Mouse (Mus musculus) MEL (cell line): ENCODE data around the gene Trim63. TPM values are rescaled to one million over a fixed set of nuclear protein-coding genes. Genes with fewer than 3 reads are reported as not detected.

ENCODE experiments used
- DNase-seq: peaks from one replicate; pipeline ENCODE4 v3.0.0; 2011; ENCODE audit warnings: low read depth, low spot score
- H3K27ac ChIP-seq: 2 replicates; pipeline ENCODE4 v1.5.1; 2012; ENCODE audit warnings: low read depth, mild to moderate bottlenecking, control low read depth, low read length, moderate library complexity; ENCODE audit not compliant: control insufficient read depth
- H3K27me3 ChIP-seq, 2 experiments: fragments of 150-350 bp in 1 of 2; sonication (generic) in 1 of 2; 2 replicates each; pipeline ENCODE4 v1.6.1; 2012; ENCODE audit warnings: low read length in 2 of 2, mild to moderate bottlenecking in 2 of 2, improper control_type of control experiment in 1 of 2, moderate library complexity in 1 of 2; ENCODE audit not compliant: insufficient read depth in 2 of 2, control insufficient read depth in 1 of 2
- H3K36me3 ChIP-seq, 2 experiments: 2 replicates each; pipeline ENCODE4 v1.6.1; 2012 to 2014; ENCODE audit warnings: low read length in 2 of 2, improper control_type of control experiment in 1 of 2, inconsistent platforms in 1 of 2, mild to moderate bottlenecking in 1 of 2; ENCODE audit not compliant: insufficient read depth in 2 of 2, control insufficient read depth in 1 of 2
- H3K4me1 ChIP-seq, 2 experiments: fragments of 150-350 bp in 1 of 2; sonication (generic) in 1 of 2; 2 replicates each; pipeline ENCODE4 v1.6.1; 2012; ENCODE audit warnings: low read length in 2 of 2, improper control_type of control experiment in 1 of 2, mild to moderate bottlenecking in 1 of 2; ENCODE audit not compliant: insufficient read depth in 2 of 2, control insufficient read depth in 1 of 2
- H3K4me3 ChIP-seq, 2 experiments: fragments of 150-350 bp in 1 of 2; sonication (generic) in 1 of 2; 2 replicates each; pipeline ENCODE4 v1.5.1; 2012; ENCODE audit warnings: low read depth in 2 of 2, low read length in 2 of 2, mild to moderate bottlenecking in 2 of 2, moderate library complexity in 2 of 2, control low read depth in 1 of 2, improper control_type of control experiment in 1 of 2; ENCODE audit not compliant: control insufficient read depth in 1 of 2, insufficient read depth in 1 of 2
- H3K79me2 ChIP-seq: 2 replicates; pipeline ENCODE4 v1.6.1; 2012; ENCODE audit warnings: mild to moderate bottlenecking, low read length, moderate library complexity; ENCODE audit not compliant: control insufficient read depth, poor library complexity, insufficient read depth
- H3K9ac ChIP-seq: 2 replicates; pipeline ENCODE4 v1.6.1; 2012; ENCODE audit warnings: low read depth, mild to moderate bottlenecking, control low read depth, low read length, moderate library complexity; ENCODE audit not compliant: control insufficient read depth, poor library complexity, severe bottlenecking
- H3K9me3 ChIP-seq: fragments of 150-350 bp; sonication (generic); replicated peaks from 2 replicates; pipeline ENCODE4 v1.6.1; 2012; ENCODE audit warnings: mild to moderate bottlenecking, low read length, improper control_type of control experiment, moderate library complexity; ENCODE audit not compliant: insufficient read depth
- BHLHE40 ChIP-seq: IDR thresholded peaks from 2 replicates; pipeline ENCODE4 v1.6.1; 2012; ENCODE audit warnings: low read depth, mild to moderate bottlenecking, inconsistent platforms, low read length, improper control_type of control experiment, borderline replicate concordance
- CHD2 ChIP-seq: IDR thresholded peaks from 2 replicates; pipeline ENCODE4 v1.6.1; 2011; ENCODE audit warnings: low read length, improper control_type of control experiment
- E2F4 ChIP-seq: IDR thresholded peaks from 2 replicates; pipeline ENCODE4 v1.6.1; 2011; ENCODE audit warnings: low read depth, low read length, improper control_type of control experiment, borderline replicate concordance
- ELF1 ChIP-seq: IDR thresholded peaks from 2 replicates; pipeline ENCODE4 v1.6.1; 2014; ENCODE audit warnings: low read depth, mild to moderate bottlenecking, inconsistent platforms, low read length, improper control_type of control experiment, moderate library complexity
- EP300 ChIP-seq, 2 experiments: IDR thresholded peaks; 2 replicates each; pipeline ENCODE4 v1.6.1; 2011; ENCODE audit warnings: improper control_type of control experiment in 2 of 2, low read length in 2 of 2, low read depth in 1 of 2, mild to moderate bottlenecking in 1 of 2
- ETS1 ChIP-seq: IDR thresholded peaks from 2 replicates; pipeline ENCODE4 v1.6.1; 2012; ENCODE audit warnings: low read depth, mild to moderate bottlenecking, inconsistent platforms, low read length, improper control_type of control experiment, moderate library complexity
- HCFC1 ChIP-seq: IDR thresholded peaks from 2 replicates; pipeline ENCODE4 v1.6.1; 2012; ENCODE audit warnings: low read depth, mild to moderate bottlenecking, inconsistent platforms, low read length, improper control_type of control experiment, moderate library complexity
- JUND ChIP-seq: IDR thresholded peaks from 2 replicates; pipeline ENCODE4 v1.6.1; 2011; ENCODE audit warnings: low read depth, mild to moderate bottlenecking, improper control_type of control experiment, low read length
- MYB ChIP-seq: IDR thresholded peaks from 2 replicates; pipeline ENCODE4 v1.6.1; 2011; ENCODE audit warnings: mild to moderate bottlenecking, low read depth, low read length, improper control_type of control experiment
- POLR2AphosphoS2 ChIP-seq: IDR thresholded peaks from 2 replicates; pipeline ENCODE4 v1.6.1; 2011; ENCODE audit warnings: low read length, improper control_type of control experiment
- RCOR1 ChIP-seq: IDR thresholded peaks from 2 replicates; pipeline ENCODE4 v1.6.1; 2012; ENCODE audit warnings: low read depth, mild to moderate bottlenecking, inconsistent platforms, low read length, improper control_type of control experiment
- SIN3A ChIP-seq: IDR thresholded peaks from 2 replicates; pipeline ENCODE4 v1.6.1; 2012; ENCODE audit warnings: low read length, improper control_type of control experiment, inconsistent platforms
- TAL1 ChIP-seq: IDR thresholded peaks from 2 replicates; pipeline ENCODE4 v1.6.1; 2012; ENCODE audit warnings: mild to moderate bottlenecking, inconsistent platforms, low read length, moderate library complexity, mixed read lengths
- TBP ChIP-seq: IDR thresholded peaks from 2 replicates; pipeline ENCODE4 v1.8.0; 2011; ENCODE audit warnings: low read depth, low read length, improper control_type of control experiment
- TCF12 ChIP-seq: IDR thresholded peaks from 2 replicates; pipeline ENCODE4 v1.6.1; 2014; ENCODE audit warnings: low read depth, mild to moderate bottlenecking, inconsistent platforms, low read length, improper control_type of control experiment, moderate library complexity
- USF2 ChIP-seq, 2 experiments: IDR thresholded peaks; 2 replicates each; pipeline ENCODE4 v1.6.1; 2011 to 2012; ENCODE audit warnings: improper control_type of control experiment in 2 of 2, low read length in 2 of 2, borderline replicate concordance in 1 of 2, inconsistent platforms in 1 of 2, low read depth in 1 of 2, mild to moderate bottlenecking in 1 of 2; ENCODE audit not compliant: insufficient read depth in 1 of 2
- ZC3H11A ChIP-seq: IDR thresholded peaks from 2 replicates; pipeline ENCODE4 v1.6.1; 2012; ENCODE audit warnings: low read depth, mild to moderate bottlenecking, inconsistent platforms, low read length, improper control_type of control experiment
- ZMIZ1 ChIP-seq: IDR thresholded peaks from 2 replicates; pipeline ENCODE4 v1.6.1; 2012; ENCODE audit warnings: low read depth, mild to moderate bottlenecking, inconsistent platforms, low read length, improper control_type of control experiment, moderate library complexity
- ZNF384 ChIP-seq: IDR thresholded peaks from 2 replicates; pipeline ENCODE4 v1.6.1; 2012; ENCODE audit warnings: low read depth, mild to moderate bottlenecking, inconsistent platforms, low read length, improper control_type of control experiment
- polyA plus RNA-seq, 2 experiments: library from polyadenylated mRNA; stranded (reverse) in 1 of 2; unstranded in 1 of 2; fragments of >175 nt in 1 of 2; fragments of >200 nt in 1 of 2; gene quantifications; 2 replicates each; pipeline versions ENCODE4 v1.2.1 to v1.2.4; 2012; ENCODE audit warnings: low replicate concordance in 2 of 2, low read depth in 1 of 2; ENCODE audit not compliant: insufficient read length in 2 of 2, insufficient read depth in 1 of 2, missing spikeins in 1 of 2
- total RNA-seq: library from RNA; depleted of rRNA; stranded (reverse); fragments of 300-350 nt; gene quantifications from 2 replicates; pipeline ENCODE4 v1.2.3, GENCODE M21; 2012

Gene Trim63
- total and polyA plus RNA-seq, 3 experiments: not detected

GRCm38 (mm10) chr4:134324655-134325054, 9.7 kb downstream of the Trim63 start:
- peaks cover 0 to 3% of the 10 kb centered on the region in 2 experiments; a peak in 3 of 4 replicates for H3K27me3 ChIP-seq

GRCm38 (mm10) chr4:134326859-134327530, 12.1 kb downstream of the Trim63 start:
- Histone ChIP-seq H3K27ac (no peak overlapping the region), H3K9ac (no peak overlapping the region), H3K36me3 (no peaks in the 10 kb centered on the region), H3K9me3 (no peaks in the 10 kb centered on the region)
- no peak for DNase-seq
- TF ChIP-seq TBP (no peak), ZC3H11A (no peak), MYB (no peak), ZMIZ1 (no peak), JUND (no peak), BHLHE40 (no peak), HCFC1 (no peak), CHD2 (no peak), USF2 (IDR thresholded peaks at IDR 0.05; ENCODE audit: borderline replicate concordance in 1 of 2, insufficient read depth in 1 of 2, low read depth in 1 of 2, low read length in 2 of 2) (no peak), E2F4 (no peak), TCF12 (no peak), ZNF384 (no peak), RCOR1 (no peak), TAL1 (no peak), ETS1 (no peak)
- TF ChIP-seq, all 39 proteins: peak for 0
- Histone ChIP-seq H3K79me2 (no peaks in the 10 kb centered on the region), H3K4me1 (no peaks in the 10 kb centered on the region), H3K27me3 (peaks cover 0 to 3% of the 10 kb centered on the region in 2 experiments; a peak in 2 of 4 replicates), H3K4me3 (no peak overlapping the region)

More at GRCm38 (mm10) chr4:134324655-134325054, 9.7 kb downstream of the Trim63 start:
- Histone ChIP-seq H3K4me1 (no peaks in the 10 kb centered on the region), H3K27ac (no peak overlapping the region), H3K79me2 (no peaks in the 10 kb centered on the region), H3K4me3 (no peak overlapping the region), H3K36me3 (no peaks in the 10 kb centered on the region), H3K9me3 (no peaks in the 10 kb centered on the region), H3K9ac (no peak overlapping the region)
- no peak for DNase-seq
- no peak for TF ChIP-seq ELF1
- TF ChIP-seq TAL1: no peak
- no peak for TF ChIP-seq ZC3H11A
- no peak for TF ChIP-seq POLR2AphosphoS2
- no peak for TF ChIP-seq SIN3A
- no peak for TF ChIP-seq JUND
- no peak for TF ChIP-seq EP300 (IDR thresholded peaks at IDR 0.05; ENCODE audit: low read depth in 1 of 2, low read length in 2 of 2)
